Mouse (Mus musculus): ENCODE data around the gene M6pr. TPM values are rescaled to one million over a fixed set of nuclear protein-coding genes. Genes with fewer than 3 reads are reported as not detected.

Gene M6pr
- polyA plus RNA-seq, 1 experiment = 24.3 TPM

DNA sequence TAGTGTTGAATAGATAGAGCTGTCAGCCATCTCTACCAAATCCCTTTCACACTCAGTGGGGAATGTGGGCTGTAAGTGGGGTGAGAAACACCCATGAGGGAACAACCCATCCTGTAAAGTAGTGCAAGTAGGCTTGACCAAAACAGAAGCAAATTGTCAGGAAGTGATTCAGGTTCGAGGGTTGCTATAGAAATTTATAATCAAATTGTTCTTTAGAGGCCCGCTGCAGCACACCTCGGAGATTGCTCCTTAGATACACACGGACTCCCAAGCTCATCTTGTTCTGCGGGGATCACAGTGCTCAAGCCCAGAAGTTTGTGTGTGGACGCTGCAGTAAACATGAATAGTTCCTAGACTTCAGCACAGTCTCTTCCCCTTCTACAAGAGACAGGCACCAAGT, 25.7 kb upstream of the M6pr start, which contains the start of gene Klrg1:
Klrg1 (minus strand) TSS at position 101 of the 400 bp plus-strand sequence.
- Histone ChIP-seq H3K4me1 (ENCODE audit: control insufficient read depth, insufficient read depth, low read length) (no peaks in the 10 kb centered on the region), H3K27ac (ENCODE audit: control insufficient read depth, insufficient read depth, low read depth, low read length) (no peak within 1 kb of the TSS), H3K4me3 (ENCODE audit: control insufficient read depth, low read depth, low read length) (no peak within 1 kb of the TSS), H3K27me3 (ENCODE audit: control insufficient read depth, insufficient read depth, low read length) (no peaks in the 10 kb centered on the region), H3K36me3 (ENCODE audit: control insufficient read depth, insufficient read depth, low read length) (no peaks in the 10 kb centered on the region)
- TF ChIP-seq CTCF (IDR thresholded peaks at IDR 0.05; ENCODE audit: control insufficient read depth, insufficient read depth, insufficient replicate concordance, low read depth, low read length) (no peak), POLR2A (IDR thresholded peaks at IDR 0.05; ENCODE audit: control insufficient read depth, low read depth, low read length) (no peak)

DNA sequence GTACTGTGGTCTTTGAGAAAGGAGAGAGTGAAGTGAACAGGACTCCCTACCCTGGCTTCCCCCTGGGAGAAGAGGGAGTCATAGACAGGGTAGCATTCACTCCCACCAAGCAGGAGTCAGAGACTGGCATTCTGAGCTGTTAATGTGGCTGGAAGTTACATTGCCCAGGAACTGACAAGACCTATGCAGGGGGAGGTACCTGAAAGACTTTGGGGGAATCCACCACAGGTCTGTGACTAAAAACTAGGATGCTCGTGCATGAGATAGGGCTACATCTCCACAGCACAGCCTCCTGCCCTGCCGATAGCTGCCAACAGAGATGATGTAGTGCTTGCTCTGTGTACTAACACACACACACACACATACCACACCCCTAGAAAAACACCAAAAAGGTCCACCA, 25.1 kb upstream of the M6pr start:
- Histone ChIP-seq H3K4me1 (ENCODE audit: control insufficient read depth, insufficient read depth, low read length) (no peaks in the 10 kb centered on the region), H3K27ac (ENCODE audit: control insufficient read depth, insufficient read depth, low read depth, low read length) (no peak overlapping the region), H3K4me3 (ENCODE audit: control insufficient read depth, low read depth, low read length) (no peak overlapping the region), H3K36me3 (ENCODE audit: control insufficient read depth, insufficient read depth, low read length) (no peaks in the 10 kb centered on the region), H3K27me3 (ENCODE audit: control insufficient read depth, insufficient read depth, low read length) (no peaks in the 10 kb centered on the region)
- no peak for TF ChIP-seq POLR2A (IDR thresholded peaks at IDR 0.05; ENCODE audit: control insufficient read depth, low read depth, low read length)
- TF ChIP-seq CTCF (IDR thresholded peaks at IDR 0.05; ENCODE audit: control insufficient read depth, insufficient read depth, insufficient replicate concordance, low read depth, low read length) = no peak

DNA sequence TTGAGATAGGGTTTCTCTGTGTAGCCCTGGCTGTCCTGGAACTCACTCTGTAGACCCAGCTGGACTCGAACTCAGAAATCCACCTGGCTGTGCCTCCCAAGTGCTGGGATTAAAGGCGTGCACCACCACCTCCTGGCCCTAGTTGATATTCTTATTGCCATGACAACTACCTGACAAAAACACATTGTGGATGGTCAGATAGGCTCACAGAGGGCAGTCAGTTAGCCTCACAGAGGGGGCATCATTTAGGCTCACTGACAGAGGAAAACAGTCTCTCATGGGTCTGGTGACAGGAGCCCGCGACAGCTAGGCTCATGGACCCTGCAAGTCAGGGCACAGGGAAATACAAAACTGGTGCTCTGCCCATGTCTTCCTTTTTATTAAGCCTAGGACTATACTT, 24.2 kb upstream of the M6pr start:
- TF ChIP-seq POLR2A (IDR thresholded peaks at IDR 0.05; ENCODE audit: control insufficient read depth, low read depth, low read length) = no peak
- no peak overlapping the region for H3K27ac ChIP-seq (ENCODE audit: control insufficient read depth, insufficient read depth, low read depth, low read length)
- no peaks in the 10 kb centered on the region for H3K4me1 ChIP-seq (ENCODE audit: control insufficient read depth, insufficient read depth, low read length)
- no peak overlapping the region for H3K4me3 ChIP-seq (ENCODE audit: control insufficient read depth, low read depth, low read length)
- H3K27me3 ChIP-seq (ENCODE audit: control insufficient read depth, insufficient read depth, low read length) = no peaks in the 10 kb centered on the region
- H3K36me3 ChIP-seq (ENCODE audit: control insufficient read depth, insufficient read depth, low read length) = no peaks in the 10 kb centered on the region

DNA sequence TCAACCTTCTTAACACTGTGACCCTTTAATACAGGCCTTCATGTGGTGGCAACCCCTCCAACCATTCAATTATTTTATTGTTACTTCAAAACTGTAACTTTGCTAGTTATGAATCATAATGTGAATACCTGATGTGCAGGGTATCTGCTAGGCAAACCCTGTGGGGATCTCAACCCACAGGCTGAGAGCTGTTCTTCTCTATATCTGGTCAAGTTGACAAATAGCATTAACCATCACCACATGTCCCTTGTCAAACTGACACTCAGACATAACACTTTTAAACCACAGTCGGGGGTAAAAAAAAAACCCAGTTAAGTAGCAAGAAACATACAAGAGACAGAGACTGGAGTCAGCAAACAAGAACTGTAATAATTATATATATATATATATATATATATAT, 23.7 kb upstream of the M6pr start:
- H3K4me1 ChIP-seq (ENCODE audit: control insufficient read depth, insufficient read depth, low read length) = no peaks in the 10 kb centered on the region
- no peak overlapping the region for H3K27ac ChIP-seq (ENCODE audit: control insufficient read depth, insufficient read depth, low read depth, low read length)
- H3K27me3 ChIP-seq (ENCODE audit: control insufficient read depth, insufficient read depth, low read length) = no peaks in the 10 kb centered on the region
- H3K36me3 ChIP-seq (ENCODE audit: control insufficient read depth, insufficient read depth, low read length) = no peaks in the 10 kb centered on the region
- TF ChIP-seq CTCF (IDR thresholded peaks at IDR 0.05; ENCODE audit: control insufficient read depth, insufficient read depth, insufficient replicate concordance, low read depth, low read length) (no peak), POLR2A (IDR thresholded peaks at IDR 0.05; ENCODE audit: control insufficient read depth, low read depth, low read length) (no peak)
- no peak overlapping the region for H3K4me3 ChIP-seq (ENCODE audit: control insufficient read depth, low read depth, low read length)

DNA sequence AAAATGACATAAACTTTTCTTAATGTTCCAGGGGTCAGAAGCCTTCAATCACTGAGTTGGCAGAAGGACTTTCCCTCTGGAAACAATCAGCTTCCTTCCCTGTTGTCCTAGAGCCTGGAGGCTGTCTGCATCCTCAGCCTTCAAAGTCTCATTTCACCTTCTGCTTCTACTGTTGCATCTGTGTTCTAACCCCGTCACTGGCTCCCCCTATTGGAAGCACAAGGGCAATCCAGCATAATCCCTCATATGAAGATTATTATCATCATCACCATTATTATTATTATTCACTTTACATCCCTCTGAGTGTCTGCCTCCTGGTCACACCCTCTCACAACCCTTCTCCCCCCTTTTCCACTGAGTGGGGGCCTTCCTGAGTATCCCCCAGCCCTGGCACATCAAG, 20.3 kb upstream of the M6pr start:
- H3K27ac ChIP-seq (ENCODE audit: control insufficient read depth, insufficient read depth, low read depth, low read length) = no peak overlapping the region

DNA sequence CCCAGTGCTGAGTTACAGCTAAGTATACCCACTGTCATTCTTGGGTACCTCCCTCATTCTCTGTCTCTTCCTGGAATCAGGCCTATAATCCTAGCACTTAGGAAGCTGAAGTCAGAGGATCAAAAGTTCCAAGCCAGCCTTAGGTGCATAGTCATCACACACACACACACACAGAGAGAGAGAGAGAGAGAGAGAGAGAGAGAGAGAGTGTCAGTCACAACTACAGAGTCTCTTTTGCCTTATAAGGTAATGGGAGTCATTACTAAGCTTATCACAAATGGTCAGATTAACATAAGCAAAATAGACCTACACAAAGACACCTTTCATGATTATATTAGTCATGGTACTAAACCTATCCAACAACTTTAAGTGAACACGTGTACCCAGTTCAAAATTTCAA, 19.2 kb upstream of the M6pr start:
- H3K27ac ChIP-seq (ENCODE audit: control insufficient read depth, insufficient read depth, low read depth, low read length) = no peak overlapping the region
- H3K36me3 ChIP-seq (ENCODE audit: control insufficient read depth, insufficient read depth, low read length) = no peaks in the 10 kb centered on the region
- no peak overlapping the region for H3K4me3 ChIP-seq (ENCODE audit: control insufficient read depth, low read depth, low read length)
- no peaks in the 10 kb centered on the region for H3K4me1 ChIP-seq (ENCODE audit: control insufficient read depth, insufficient read depth, low read length)
- H3K27me3 ChIP-seq (ENCODE audit: control insufficient read depth, insufficient read depth, low read length) = no peaks in the 10 kb centered on the region
- TF ChIP-seq CTCF (IDR thresholded peaks at IDR 0.05; ENCODE audit: control insufficient read depth, insufficient read depth, insufficient replicate concordance, low read depth, low read length) = no peak
- TF ChIP-seq POLR2A (IDR thresholded peaks at IDR 0.05; ENCODE audit: control insufficient read depth, low read depth, low read length) = no peak

More for the DNA sequence above, 20.3 kb upstream of the M6pr start:
- no peak for TF ChIP-seq POLR2A (IDR thresholded peaks at IDR 0.05; ENCODE audit: control insufficient read depth, low read depth, low read length)
- no peak for TF ChIP-seq CTCF (IDR thresholded peaks at IDR 0.05; ENCODE audit: control insufficient read depth, insufficient read depth, insufficient replicate concordance, low read depth, low read length)
- Histone ChIP-seq H3K36me3 (ENCODE audit: control insufficient read depth, insufficient read depth, low read length) (no peaks in the 10 kb centered on the region), H3K27me3 (ENCODE audit: control insufficient read depth, insufficient read depth, low read length) (no peaks in the 10 kb centered on the region), H3K4me3 (ENCODE audit: control insufficient read depth, low read depth, low read length) (no peak overlapping the region), H3K4me1 (ENCODE audit: control insufficient read depth, insufficient read depth, low read length) (no peaks in the 10 kb centered on the region)

DNA sequence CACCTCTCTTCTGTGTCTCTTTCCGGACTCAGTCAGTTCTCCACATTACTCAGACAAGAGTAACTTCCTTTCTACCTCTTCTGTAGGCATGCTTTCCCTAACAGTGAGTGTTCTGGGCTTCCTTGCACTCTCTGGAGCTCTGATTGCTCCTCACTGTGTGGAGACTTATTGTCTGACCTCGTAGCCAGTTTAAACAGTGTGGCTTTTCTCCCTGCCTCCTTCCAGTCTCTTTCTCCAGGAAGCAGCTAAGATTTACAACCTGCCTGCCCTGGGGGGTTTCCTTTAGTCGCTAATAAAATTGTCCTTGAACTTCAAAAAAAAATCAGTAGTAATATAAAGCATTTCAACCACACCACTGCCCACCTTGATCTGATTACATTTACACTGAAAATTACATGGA, 18.3 kb upstream of the M6pr start:
- no peak overlapping the region for H3K4me3 ChIP-seq (ENCODE audit: control insufficient read depth, low read depth, low read length)
- H3K27ac ChIP-seq (ENCODE audit: control insufficient read depth, insufficient read depth, low read depth, low read length) = no peak overlapping the region
- no peaks in the 10 kb centered on the region for H3K4me1 ChIP-seq (ENCODE audit: control insufficient read depth, insufficient read depth, low read length)
- no peaks in the 10 kb centered on the region for H3K27me3 ChIP-seq (ENCODE audit: control insufficient read depth, insufficient read depth, low read length)
- no peak for TF ChIP-seq POLR2A (IDR thresholded peaks at IDR 0.05; ENCODE audit: control insufficient read depth, low read depth, low read length)
- no peak for TF ChIP-seq CTCF (IDR thresholded peaks at IDR 0.05; ENCODE audit: control insufficient read depth, insufficient read depth, insufficient replicate concordance, low read depth, low read length)
- H3K36me3 ChIP-seq (ENCODE audit: control insufficient read depth, insufficient read depth, low read length) = no peaks in the 10 kb centered on the region

DNA sequence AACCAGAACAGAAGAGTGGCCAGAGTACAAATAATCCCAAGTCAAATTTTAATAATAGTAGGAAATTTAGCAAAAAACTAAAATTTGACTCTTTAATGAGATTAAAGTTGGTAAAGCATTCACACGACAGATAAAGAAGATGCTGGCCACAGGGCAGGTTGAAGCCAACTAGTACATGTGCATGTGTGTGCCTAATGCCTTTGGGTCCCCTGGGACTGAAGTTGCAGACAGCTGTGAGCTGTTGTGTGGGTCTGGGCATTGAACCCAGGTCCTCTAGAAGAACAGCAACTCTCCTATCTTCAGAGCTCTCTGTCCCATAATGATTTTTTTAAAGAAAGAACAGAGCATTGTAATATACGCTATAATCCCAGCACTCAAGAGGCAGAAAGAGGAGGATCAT, 17.3 kb upstream of the M6pr start:
- Histone ChIP-seq H3K27me3 (ENCODE audit: control insufficient read depth, insufficient read depth, low read length) (no peaks in the 10 kb centered on the region), H3K27ac (ENCODE audit: control insufficient read depth, insufficient read depth, low read depth, low read length) (no peak overlapping the region), H3K4me3 (ENCODE audit: control insufficient read depth, low read depth, low read length) (no peak overlapping the region), H3K36me3 (ENCODE audit: control insufficient read depth, insufficient read depth, low read length) (no peaks in the 10 kb centered on the region), H3K4me1 (ENCODE audit: control insufficient read depth, insufficient read depth, low read length) (no peaks in the 10 kb centered on the region)
- TF ChIP-seq POLR2A (IDR thresholded peaks at IDR 0.05; ENCODE audit: control insufficient read depth, low read depth, low read length) (no peak), CTCF (IDR thresholded peaks at IDR 0.05; ENCODE audit: control insufficient read depth, insufficient read depth, insufficient replicate concordance, low read depth, low read length) (no peak)
